Mouse (Mus musculus): Measurements from ENCODE around the gene Bicd2.

DNA sequence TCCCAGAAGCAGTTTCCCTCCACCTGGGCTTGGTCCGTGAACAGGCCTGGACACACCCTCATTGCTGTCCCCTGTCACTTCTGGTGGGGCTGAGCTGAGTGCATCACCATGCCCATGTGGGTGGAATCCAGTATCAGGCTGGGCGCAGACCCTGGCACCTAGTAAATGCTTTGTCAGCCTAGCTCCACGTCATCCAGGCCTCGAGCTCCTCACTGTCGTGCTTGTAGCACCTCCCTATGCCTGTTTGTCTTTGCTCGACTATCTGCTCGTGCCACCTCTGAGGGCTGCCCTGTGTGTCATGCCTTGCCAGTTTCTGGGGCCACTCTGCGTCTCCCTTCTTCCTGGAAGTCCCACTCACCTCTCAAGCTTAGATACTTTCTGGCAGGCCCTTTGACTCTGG, 3.2 kb downstream of the Bicd2 start:
- TF ChIP-seq POLR2A (IDR thresholded peaks at IDR 0.05; ENCODE audit: borderline replicate concordance, extremely low read depth, insufficient read depth, insufficient read length, poor library complexity, severe bottlenecking) (no peak), CTCF (IDR thresholded peaks at IDR 0.05; ENCODE audit: borderline replicate concordance, extremely low read depth, insufficient read depth, insufficient read length) (no peak)

All from brain, embryonic 14.5 days (tissue).